Mouse (Mus musculus): ENCODE measurements at regions not wholly inside any gene's neighbourhood (a gene's known extent, or its start where the extent isn't known, plus 50 kb on each side); places are given as distances from the start of the nearest gene placed in this dataset.

- TF ChIP-seq CTCF (IDR thresholded peaks at IDR 0.05; ENCODE audit: insufficient read depth, low read depth, low read length) (no peak), POLR2A (IDR thresholded peaks at IDR 0.05; ENCODE audit: insufficient read depth, low read depth, low read length) (no peak)
Measured at GRCm38 (mm10) chr7:137906424-137907060, 469.1 kb downstream of the Glrx3 start.
